Mouse (Mus musculus) megakaryocyte, embryonic 14.5 days (primary cell): ENCODE measurements at regions not wholly inside any gene's neighbourhood (a gene's known extent, or its start where the extent isn't known, plus 50 kb on each side); places are given as distances from the start of the nearest gene placed in this dataset.

Experiments
- FLI1 ChIP-seq: IDR thresholded peaks from 2 replicates; pipeline ENCODE4 v1.6.1; 2012; ENCODE audit warnings: low read length, inconsistent platforms, mixed read lengths
- GATA1 ChIP-seq: IDR thresholded peaks from 3 replicates; pipeline ENCODE4 v1.6.1; 2012; ENCODE audit warnings: mixed read lengths, low read length, inconsistent platforms, borderline replicate concordance

DNA sequence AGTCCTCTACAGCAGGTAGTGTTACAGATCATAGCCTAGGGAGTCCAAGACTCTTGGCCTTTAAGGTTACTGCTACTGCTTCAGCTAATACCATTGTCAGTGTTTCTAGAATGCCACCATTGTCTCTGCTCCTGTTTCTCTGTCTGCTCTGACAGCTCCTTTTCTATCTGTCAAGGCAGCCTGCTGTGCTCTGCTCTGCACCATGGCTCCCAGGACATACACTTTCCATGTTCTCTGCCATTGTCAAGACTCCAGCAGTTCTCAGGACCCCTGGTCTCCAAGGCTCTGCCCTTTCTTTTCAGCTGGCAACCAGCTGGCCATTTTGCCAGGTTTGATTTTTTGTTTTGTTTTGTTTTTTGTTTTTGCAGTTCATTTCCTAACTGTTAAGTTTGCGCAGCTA, 208.7 kb downstream of the Otol1 start:
- TF ChIP-seq GATA1 (no peak), FLI1 (no peak)
